Mouse (Mus musculus) colon, adult 2 months (tissue): ENCODE measurements around the gene Cry1. TPM values are rescaled to one million over a fixed set of nuclear protein-coding genes. Genes with fewer than 3 reads are reported as not detected.

Experiments
- polyA plus RNA-seq: library from polyadenylated mRNA; depleted of rRNA; stranded (reverse); fragments of >200 nt; gene quantifications from 2 replicates; pipeline ENCODE4 v1.2.3, GENCODE M21; 2012; rRNA removed

Gene Cry1
- 12.4 and 22.0 TPM in 2 replicates for polyA plus RNA-seq

DNA sequence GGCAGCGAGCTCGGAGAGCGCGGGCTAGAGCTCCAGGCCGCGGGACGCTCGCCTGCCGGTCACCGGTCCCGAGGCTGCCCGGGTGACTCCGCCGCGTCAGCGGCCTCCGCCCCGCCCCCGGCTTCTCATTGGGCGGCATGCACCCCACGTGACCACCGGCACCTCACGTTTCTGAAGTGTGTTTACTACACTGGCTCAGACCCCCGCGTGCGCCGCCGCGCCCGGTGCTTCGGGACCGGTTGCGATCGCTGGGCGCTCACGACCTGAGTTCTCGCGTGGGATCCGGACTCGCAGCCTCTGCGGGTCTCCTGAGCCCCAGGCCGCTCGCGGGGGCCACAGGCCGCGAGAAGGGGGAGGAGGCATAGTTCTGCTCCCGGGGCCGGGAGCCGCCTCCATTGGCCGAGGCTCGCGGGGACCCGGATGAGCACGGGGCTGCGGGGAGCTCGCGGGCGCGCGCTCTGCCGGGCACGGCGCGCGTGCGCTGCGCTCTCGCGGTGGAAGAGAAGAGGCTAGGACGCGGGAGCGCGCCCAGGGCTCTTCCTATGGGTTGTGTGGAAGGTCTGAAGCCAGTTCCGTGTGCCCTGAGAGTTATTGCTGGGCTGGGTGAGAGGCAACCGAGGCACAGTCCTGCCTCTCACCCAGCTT, at the start of gene Cry1:
Gene Cry1 (minus strand): TSS at position 101 of the 645 bp plus-strand sequence.

DNA sequence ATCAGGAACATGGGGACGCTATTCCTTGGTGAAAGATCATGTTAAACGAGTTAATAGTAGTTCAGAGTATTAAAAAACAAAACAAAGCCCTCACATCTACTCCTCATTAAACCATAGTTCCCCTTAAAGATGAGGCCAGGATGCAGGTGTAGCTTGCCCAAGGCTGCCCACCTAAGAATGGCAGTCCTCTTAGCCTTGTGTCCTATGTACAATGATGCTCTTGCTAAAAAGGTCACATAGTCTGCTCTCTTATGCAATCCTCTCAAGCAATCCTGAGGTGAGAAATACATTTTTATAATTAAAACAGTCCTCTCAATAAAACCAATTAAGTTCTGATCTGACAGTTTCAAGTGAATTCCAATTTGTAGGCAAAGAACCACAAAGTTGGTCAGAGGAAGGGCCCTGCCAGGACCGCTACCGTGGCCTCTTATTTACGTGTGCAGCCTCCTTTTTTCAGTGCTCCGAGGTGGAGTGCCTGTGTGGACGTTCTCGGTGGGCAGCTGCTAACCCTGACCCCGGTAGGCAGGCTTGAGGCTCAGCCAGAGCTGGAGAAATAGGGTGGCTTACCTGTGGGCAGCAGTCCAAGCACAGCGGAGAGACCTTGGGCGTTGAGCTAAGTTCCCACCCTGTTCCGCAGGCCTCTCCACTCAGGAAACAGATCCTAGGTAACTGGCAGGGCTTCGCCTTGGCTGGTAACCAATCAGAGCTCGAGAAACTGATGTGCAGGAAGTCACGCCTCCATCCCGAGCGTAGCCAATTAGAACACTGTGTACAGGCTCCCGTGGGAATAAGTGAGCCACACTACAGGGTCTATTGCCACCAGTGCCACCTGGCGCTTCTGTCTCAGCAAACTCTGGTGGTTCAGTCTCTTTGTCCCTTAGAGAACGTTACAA, 57.2 kb downstream of the Cry1 start, which contains the start of gene Mterf2:
Gene Mterf2 (minus strand): TSS at position 633 of the 893 bp plus-strand sequence.

GRCm38 (mm10) chr10:85102247-85103084, 82.4 kb downstream of the Cry1 start, which contains the start of the genes Fhl4 and Tmem263:
Gene Fhl4 (minus strand): TSS chr10:85102495.
Gene Tmem263 (plus strand): TSS chr10:85102627.

Other genes starting within 250 kb of the Cry1 start
- gene Fhl4, start 82.6 kb downstream of the Cry1 start, polyA plus RNA-seq, result 0.09 TPM in 2 replicates
- 5.6 and 9.8 TPM in 2 replicates for gene Tmem263, start 82.4 kb downstream of the Cry1 start, polyA plus RNA-seq
- 0.36 and 1.5 TPM in 2 replicates for gene Mterf2, start 57.0 kb downstream of the Cry1 start, polyA plus RNA-seq
- gene Btbd11, start 201.8 kb upstream of the Cry1 start, polyA plus RNA-seq, result 3.0 and 3.2 TPM in 2 replicates